Mouse (Mus musculus): ENCODE data around the gene Ttyh3. TPM values are rescaled to one million over a fixed set of nuclear protein-coding genes. Genes with fewer than 3 reads are reported as not detected.

Gene Ttyh3
- total and polyA plus RNA-seq, 2 experiments from 2014 or later, result 60.3 to 260 TPM

GRCm38 (mm10) chr5:140589082-140589774 is 59.6 kb downstream of the Ttyh3 start:
- 96% methylated on average over 16 of the region's 16 CpGs for whole genome bisulfite sequencing
- DNase-seq (ENCODE audit: low spot score) (no peak), ATAC-seq (no peak)
- Histone ChIP-seq H3K27me3 (ENCODE audit: insufficient read depth, low read length) (no peaks in the 10 kb centered on the region), H3K9ac (replicated peaks; ENCODE audit: low read length) (no peak overlapping the region), H3K4me3 (ENCODE audit: low read length) (no peak overlapping the region), H3K4me2 (ENCODE audit: low read depth, low read length) (no peak overlapping the region), H3K4me1 (ENCODE audit: insufficient read depth, low read length) (no peaks in the 10 kb centered on the region), H3K9me3 (ENCODE audit: low read length) (no peaks in the 10 kb centered on the region), H3K27ac (no peak overlapping the region), H3K36me3 (ENCODE audit: insufficient read depth, low read length) (no peaks in the 10 kb centered on the region)
- TF ChIP-seq CTCF (IDR thresholded peaks at IDR 0.05; ENCODE audit: low read depth), result no peak

- H3K27ac ChIP-seq, result peak overlapping the region; percentile 11; the same call in 1 of the 2 replicates
- no peaks in the 10 kb centered on the region for H3K36me3 ChIP-seq (ENCODE audit: insufficient read depth, low read length)
- no peaks in the 10 kb centered on the region for H3K27me3 ChIP-seq (ENCODE audit: insufficient read depth, low read length)
- no peak overlapping the region for H3K4me3 ChIP-seq (ENCODE audit: low read length)
- TF ChIP-seq CTCF (IDR thresholded peaks at IDR 0.05; ENCODE audit: low read depth), result no peak
- peak; percentile 71 for DNase-seq (ENCODE audit: low spot score)
- no peak overlapping the region for H3K4me2 ChIP-seq (ENCODE audit: low read depth, low read length)
- no peaks in the 10 kb centered on the region for H3K9me3 ChIP-seq (ENCODE audit: low read length)
- ATAC-seq, result peak; percentile 84
- no peak overlapping the region; the same call in 1 of the 2 replicates for H3K9ac ChIP-seq (replicated peaks; ENCODE audit: low read length)
- 0 out of 2 replicates have a peak, but pooled peaks cover 9% of the 10 kb centered on the region for H3K4me1 ChIP-seq (ENCODE audit: insufficient read depth, low read length)
- 22% methylated on average over 6 of the region's 6 CpGs for WGBS
These were observed 65.0 kb downstream of the Ttyh3 start for GRCm38 (mm10) chr5:140583732-140584368.

DNA sequence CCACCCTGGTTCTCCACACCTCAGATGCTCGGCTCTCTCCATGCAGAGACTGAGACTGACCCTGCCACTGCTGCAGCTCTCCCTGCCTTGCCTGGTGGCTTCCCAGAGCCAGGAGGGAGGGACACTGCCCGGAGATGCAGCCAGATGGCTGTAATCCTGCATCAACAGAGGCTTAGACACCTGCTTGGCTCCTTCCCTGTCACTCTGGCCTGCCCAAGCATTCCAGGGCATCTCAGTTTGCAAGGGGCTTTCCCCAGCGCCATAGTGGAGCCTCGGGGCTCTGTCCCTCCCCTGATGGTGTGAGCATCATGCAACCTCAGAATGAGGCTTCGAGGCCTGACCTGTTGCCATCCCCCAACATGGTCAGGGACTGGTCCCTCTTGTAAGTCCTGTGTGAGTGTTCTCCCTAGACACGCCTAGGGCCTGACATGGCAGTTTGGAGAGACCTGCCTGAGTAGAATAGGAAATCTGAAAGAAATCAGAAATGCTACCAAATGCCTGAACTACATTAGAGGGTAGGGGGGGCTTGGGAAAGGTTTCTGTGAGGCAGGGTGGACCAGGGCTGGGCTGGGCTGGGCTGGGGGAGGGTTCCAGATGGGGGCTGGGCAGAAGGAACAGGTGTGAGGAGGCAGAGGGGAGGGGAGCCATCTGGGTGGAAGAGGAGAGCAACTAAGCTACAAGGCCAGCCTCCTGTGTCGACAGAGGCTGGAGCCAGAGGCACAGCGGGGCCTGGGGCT is 65.7 kb downstream of the Ttyh3 start:
- no peaks in the 10 kb centered on the region for H3K36me3 ChIP-seq (ENCODE audit: insufficient read depth, low read length)
- H3K4me3 ChIP-seq (ENCODE audit: low read length), result no peak overlapping the region
- H3K27ac ChIP-seq, result no peak overlapping the region
- H3K4me2 ChIP-seq (ENCODE audit: low read depth, low read length), result no peak overlapping the region
- 19% methylated on average over 8 of the region's 8 CpGs for WGBS
- no peaks in the 10 kb centered on the region for H3K9me3 ChIP-seq (ENCODE audit: low read length)
- H3K9ac ChIP-seq (replicated peaks; ENCODE audit: low read length), result no peak overlapping the region
- H3K4me1 ChIP-seq (ENCODE audit: insufficient read depth, low read length), result 0 out of 2 replicates have a peak, but pooled peaks cover 9% of the 10 kb centered on the region
- no peak for TF ChIP-seq CTCF (IDR thresholded peaks at IDR 0.05; ENCODE audit: low read depth)
- ATAC-seq, result no peak
- DNase-seq (ENCODE audit: low spot score), result peak; percentile 61
- no peaks in the 10 kb centered on the region for H3K27me3 ChIP-seq (ENCODE audit: insufficient read depth, low read length)

DNA sequence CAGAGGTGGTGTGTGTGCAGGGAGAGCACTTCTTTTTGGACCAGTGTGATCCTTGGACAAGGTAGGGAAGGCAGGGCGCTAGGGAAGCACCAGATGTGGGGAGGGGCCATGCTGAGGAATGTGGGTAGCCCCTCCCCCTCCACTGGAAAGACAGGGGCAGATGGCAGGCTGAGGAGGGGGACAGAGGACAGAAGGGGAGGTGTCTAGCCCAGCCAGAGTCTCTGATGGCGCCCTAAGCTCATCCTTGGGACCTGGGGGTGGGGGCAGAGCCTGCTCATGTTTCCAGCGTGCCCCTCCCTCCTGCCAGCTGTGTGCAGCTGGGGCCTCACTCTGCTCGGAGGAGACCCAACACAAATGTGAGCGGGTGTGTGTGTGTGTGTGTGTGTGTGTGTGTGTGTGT is 67.3 kb downstream of the Ttyh3 start:
- Histone ChIP-seq H3K27ac (no peak overlapping the region), H3K27me3 (ENCODE audit: insufficient read depth, low read length) (no peaks in the 10 kb centered on the region), H3K4me2 (ENCODE audit: low read depth, low read length) (no peak overlapping the region), H3K4me3 (ENCODE audit: low read length) (no peak overlapping the region), H3K9ac (replicated peaks; ENCODE audit: low read length) (no peak overlapping the region), H3K9me3 (ENCODE audit: low read length) (no peaks in the 10 kb centered on the region), H3K36me3 (ENCODE audit: insufficient read depth, low read length) (no peaks in the 10 kb centered on the region), H3K4me1 (ENCODE audit: insufficient read depth, low read length) (0 out of 2 replicates have a peak, but pooled peaks cover 9% of the 10 kb centered on the region)
- ATAC-seq (no peak), DNase-seq (ENCODE audit: low spot score) (no peak)
- TF ChIP-seq CTCF (IDR thresholded peaks at IDR 0.05; ENCODE audit: low read depth), result no peak
- 20% methylated on average over 5 of the region's 5 CpGs for WGBS

DNA sequence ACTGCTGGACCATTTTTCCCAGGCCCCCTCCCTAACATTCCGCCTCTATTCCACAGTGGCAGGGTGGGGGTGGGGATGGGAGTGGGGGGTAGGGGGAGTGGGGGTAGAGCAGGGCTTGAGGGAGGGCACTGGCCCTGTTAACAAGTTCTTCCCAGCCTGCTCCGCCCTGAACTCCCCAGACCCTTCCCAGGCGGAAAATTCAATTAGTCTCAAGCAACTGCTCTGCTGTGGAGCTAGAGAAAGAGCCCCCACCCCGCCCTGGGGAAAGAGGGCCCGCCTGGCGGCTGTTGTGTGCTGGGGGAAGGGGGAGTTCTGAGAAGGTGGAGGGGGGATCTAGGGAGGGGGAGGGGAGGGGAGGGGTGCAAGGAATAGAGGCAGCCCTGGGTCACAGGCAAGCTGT is 69.1 kb downstream of the Ttyh3 start:
- Histone ChIP-seq H3K9ac (replicated peaks; ENCODE audit: low read length) (no peak overlapping the region), H3K27ac (no peak overlapping the region), H3K4me3 (ENCODE audit: low read length) (no peak overlapping the region), H3K36me3 (ENCODE audit: insufficient read depth, low read length) (no peaks in the 10 kb centered on the region), H3K27me3 (ENCODE audit: insufficient read depth, low read length) (no peaks in the 10 kb centered on the region), H3K4me1 (ENCODE audit: insufficient read depth, low read length) (0 out of 2 replicates have a peak, but pooled peaks cover 9% of the 10 kb centered on the region), H3K4me2 (ENCODE audit: low read depth, low read length) (no peak overlapping the region), H3K9me3 (ENCODE audit: low read length) (no peaks in the 10 kb centered on the region)
- DNase-seq (ENCODE audit: low spot score) (peak; percentile 69), ATAC-seq (peak; percentile 59; the same call in 1 of the 2 replicates)
- WGBS, result 21% methylated on average over 6 of the region's 6 CpGs
- no peak for TF ChIP-seq CTCF (IDR thresholded peaks at IDR 0.05; ENCODE audit: low read depth)

DNA sequence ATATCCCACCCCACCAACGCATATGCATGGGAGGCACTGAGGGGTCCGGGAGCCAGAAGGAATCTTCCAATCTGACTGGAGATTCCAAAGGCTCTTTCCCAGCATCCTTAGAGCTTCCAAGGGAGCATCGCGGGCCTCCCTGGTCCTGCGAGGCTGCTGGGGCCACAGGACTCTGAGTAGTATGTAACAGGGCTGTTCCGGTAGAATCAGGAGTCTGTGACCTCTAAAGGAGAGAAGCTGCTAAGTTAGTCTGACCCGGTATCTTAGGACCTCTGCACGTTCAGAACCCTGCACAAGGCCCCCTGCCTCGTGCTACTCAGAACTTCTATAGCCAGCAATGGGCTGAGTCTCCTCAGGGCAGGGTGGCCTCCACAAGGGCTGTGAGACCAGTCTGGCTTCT is 69.6 kb downstream of the Ttyh3 start:
- no peak for DNase-seq (ENCODE audit: low spot score)
- Histone ChIP-seq H3K36me3 (ENCODE audit: insufficient read depth, low read length) (no peaks in the 10 kb centered on the region), H3K4me1 (ENCODE audit: insufficient read depth, low read length) (0 out of 2 replicates have a peak, but pooled peaks cover 9% of the 10 kb centered on the region), H3K27ac (no peak overlapping the region), H3K4me2 (ENCODE audit: low read depth, low read length) (no peak overlapping the region), H3K27me3 (ENCODE audit: insufficient read depth, low read length) (no peaks in the 10 kb centered on the region), H3K9ac (replicated peaks; ENCODE audit: low read length) (no peak overlapping the region), H3K9me3 (ENCODE audit: low read length) (no peaks in the 10 kb centered on the region), H3K4me3 (ENCODE audit: low read length) (no peak overlapping the region)
- no peak for ATAC-seq
- WGBS, result 22% methylated on average over 9 of the region's 9 CpGs
- TF ChIP-seq CTCF (IDR thresholded peaks at IDR 0.05; ENCODE audit: low read depth), result no peak
